8 mouse cellular contexts compared by ENCODE assay signal in genomic region chr11:75487496-75487895, GRCm38 (mm10). TPM values are rescaled to one million over a fixed set of nuclear protein-coding genes. Genes with fewer than 3 reads are reported as not detected.
DNase-seq lines count a peak whose midpoint lies in the region; ATAC-seq and TF ChIP-seq lines count a peak whose summit lies in the region.

No protein-coding gene starts in this region.

- no peak for DNase-seq in heart, postnatal 10 days
- DNase-seq in forebrain, embryonic 14.5 days (ENCODE audit: low spot score) = no peak
- no peak for DNase-seq in adrenal gland, adult 2 months
- DNase-seq in cerebellum, adult 9-10 months = no peak

- no peak for TF ChIP-seq CTCF in C2C12 (IDR thresholded peaks at IDR 0.05; ENCODE audit: control insufficient read depth, insufficient read depth, insufficient read length)

- WGBS in heart, embryonic 13.5 days = 28% methylated on average over 6 of the region's 6 CpGs
- WGBS in forebrain, embryonic 14.5 days = 49% methylated on average over 6 of the region's 6 CpGs
- 21% methylated on average over 6 of the region's 6 CpGs for WGBS in liver, embryonic 16.5 days (ENCODE audit: insufficient replicate concordance)

- no peak overlapping the region for H3K27ac ChIP-seq in heart, embryonic 13.5 days (replicated peaks)
- H3K27ac ChIP-seq in forebrain, embryonic 14.5 days (ENCODE audit: low read depth, low read length) = no peak overlapping the region
- no peak overlapping the region for H3K27ac ChIP-seq in liver, embryonic 16.5 days (ENCODE audit: low read length)

- H3K27me3 ChIP-seq in heart, embryonic 13.5 days (replicated peaks) = peaks cover 6% of the 10 kb centered on the region
- H3K27me3 ChIP-seq in C2C12 (ENCODE audit: control insufficient read depth, insufficient read depth, insufficient read length) = no peaks in the 10 kb centered on the region
- no peaks in the 10 kb centered on the region for H3K27me3 ChIP-seq in forebrain, embryonic 14.5 days (replicated peaks; ENCODE audit: control insufficient read depth, insufficient read depth, low read length)
- no peaks in the 10 kb centered on the region; the same call in none of the 2 replicates for H3K27me3 ChIP-seq in liver, embryonic 16.5 days (ENCODE audit: control insufficient read depth, insufficient read depth, low read depth, low read length)

- H3ac ChIP-seq in C2C12 (ENCODE audit: control insufficient read depth, insufficient read length, low read depth) = peak overlapping the region; percentile 83

- H3K79me3 ChIP-seq in C2C12 (ENCODE audit: low read depth) = peaks cover 32% of the 10 kb centered on the region

- peaks cover 13% of the 10 kb centered on the region for H3K4me1 ChIP-seq in heart, embryonic 13.5 days
- H3K4me1 ChIP-seq in forebrain, embryonic 14.5 days (ENCODE audit: control insufficient read depth, insufficient read depth, low read length) = peaks cover 8% of the 10 kb centered on the region
- peaks cover 12% of the 10 kb centered on the region for H3K4me1 ChIP-seq in liver, embryonic 16.5 days (ENCODE audit: control insufficient read depth, low read depth, low read length)

- peak overlapping the region; percentile 97 for H3K9ac ChIP-seq in heart, embryonic 13.5 days
- peak overlapping the region; percentile 92 for H3K9ac ChIP-seq in forebrain, embryonic 14.5 days (ENCODE audit: low read length)
- H3K9ac ChIP-seq in liver, embryonic 16.5 days (ENCODE audit: low read depth, low read length) = peak overlapping the region; percentile 93

- peaks cover 56% of the 10 kb centered on the region for H3K79me2 ChIP-seq in C2C12 (ENCODE audit: control insufficient read depth, insufficient read depth)

- ATAC-seq in heart, embryonic 13.5 days (ENCODE audit: extremely low read depth, insufficient number of reproducible peaks, low FRiP score, low TSS enrichment) = no peak
- no peak for ATAC-seq in forebrain, embryonic 14.5 days
- no peak for ATAC-seq in liver, embryonic 16.5 days (ENCODE audit: low read depth)
- no peak for ATAC-seq in megakaryocyte progenitor cell, adult 5-6 weeks (replicated peaks; ENCODE audit: poor library complexity)

- H3K9me3 ChIP-seq in heart, embryonic 13.5 days = no peaks in the 10 kb centered on the region
- no peaks in the 10 kb centered on the region for H3K9me3 ChIP-seq in forebrain, embryonic 14.5 days (replicated peaks; ENCODE audit: control insufficient read depth, low read length)
- H3K9me3 ChIP-seq in liver, embryonic 16.5 days (replicated peaks; ENCODE audit: control insufficient read depth, low read length) = no peaks in the 10 kb centered on the region

- peaks cover 46% of the 10 kb centered on the region for H3K36me3 ChIP-seq in heart, embryonic 13.5 days
- H3K36me3 ChIP-seq in C2C12 (ENCODE audit: control insufficient read depth, insufficient read depth) = peaks cover 47% of the 10 kb centered on the region
- H3K36me3 ChIP-seq in forebrain, embryonic 14.5 days (ENCODE audit: control insufficient read depth, insufficient read depth, low read length) = peaks cover 33% of the 10 kb centered on the region
- H3K36me3 ChIP-seq in liver, embryonic 16.5 days (ENCODE audit: control insufficient read depth, insufficient read depth) = peaks cover 29% of the 10 kb centered on the region

- H3K4me2 ChIP-seq in heart, embryonic 13.5 days = peak overlapping the region; percentile 96
- H3K4me2 ChIP-seq in forebrain, embryonic 14.5 days (ENCODE audit: low read length) = peak overlapping the region; percentile 96
- peak overlapping the region; percentile 91 for H3K4me2 ChIP-seq in liver, embryonic 16.5 days (ENCODE audit: low read depth, low read length)

- peak overlapping the region; percentile 89 for H3K4me3 ChIP-seq in heart, embryonic 13.5 days
- H3K4me3 ChIP-seq in C2C12 (ENCODE audit: insufficient read depth, poor library complexity, severe bottlenecking) = peak overlapping the region; percentile 92
- H3K4me3 ChIP-seq in forebrain, embryonic 14.5 days (ENCODE audit: low read depth, low read length) = peak overlapping the region; percentile 98
- peak overlapping the region; percentile 91 for H3K4me3 ChIP-seq in liver, embryonic 16.5 days (ENCODE audit: low read depth, low read length)

- intact Hi-C loops in heart, postnatal 10 days (cut with DNase I) = no loop called here

TF ChIP-seq in C2C12, 6 proteins besides CTCF, POLR2A, EP300 and RAD21:
- no peak for TF ChIP-seq USF1 (IDR thresholded peaks at IDR 0.05; ENCODE audit: low read depth)
- no peak for TF ChIP-seq CEBPB (IDR thresholded peaks at IDR 0.05; ENCODE audit: low read depth)
- TF ChIP-seq MYOG (IDR thresholded peaks at IDR 0.05; ENCODE audit: control insufficient read depth, extremely low read depth, insufficient read length) = no peak
- no peak for TF ChIP-seq MYOD1 (IDR thresholded peaks at IDR 0.05; ENCODE audit: control insufficient read depth, insufficient read length, low read depth)
- no peak for TF ChIP-seq MAX (IDR thresholded peaks at IDR 0.05)
- TF ChIP-seq FOSL1 (IDR thresholded peaks at IDR 0.05; ENCODE audit: insufficient read depth, low read length, poor library complexity, severe bottlenecking) = no peak

RNA-seq across cellular contexts. Expression of gene Prpf8, which starts 0.9 kb away (rescaled TPM):
- polyA plus RNA-seq in heart, embryonic 13.5 days (2015; fragmentation: Nextera tagmentation; extraction: Ambion mirVana) = 31.6 and 32.1 TPM in 2 replicates
- 100 to 1,000 TPM; 103 to 109 TPM for total RNA-seq in heart, postnatal 10 days (2021)
- polyA plus RNA-seq in C2C12 (2012; fragmentation: generic; extraction: Trizol) = 104 TPM
- 67.0 and 73.1 TPM in 2 replicates for polyA plus RNA-seq in forebrain, embryonic 14.5 days (2014; fragmentation: Nextera tagmentation; extraction: Ambion mirVana)
- polyA plus RNA-seq in liver, embryonic 16.5 days (2015; fragmentation: Nextera tagmentation; extraction: Ambion mirVana) = 24.1 and 25.3 TPM in 2 replicates
- 147 and 148 TPM in 2 replicates for total RNA-seq in megakaryocyte progenitor cell, adult 5-6 weeks (2015)
- 93.5 and 107 TPM in 2 replicates for total RNA-seq in megakaryocyte progenitor cell, adult 5-6 weeks (2017)
- 100 to 1,000 TPM; 132 to 162 TPM for total RNA-seq in adrenal gland, adult 2 months (2021)
- polyA plus RNA-seq in adrenal gland, adult 2 months (2012; rRNA removed) = 43.2 and 58.6 TPM in 2 replicates

RNA-seq across cellular contexts. Expression of gene Rilp, which starts 22.4 kb away (rescaled TPM):
- 3.4 TPM in 2 replicates for polyA plus RNA-seq in heart, embryonic 13.5 days (2015; fragmentation: Nextera tagmentation; extraction: Ambion mirVana)
- total RNA-seq in heart, postnatal 10 days (2021) = 10 to 100 TPM; 32.2 to 34.5 TPM
- polyA plus RNA-seq in C2C12 (2012; fragmentation: generic; extraction: Trizol) = 3.2 TPM
- polyA plus RNA-seq in forebrain, embryonic 14.5 days (2014; fragmentation: Nextera tagmentation; extraction: Ambion mirVana) = 0.77 and 0.86 TPM in 2 replicates
- polyA plus RNA-seq in liver, embryonic 16.5 days (2015; fragmentation: Nextera tagmentation; extraction: Ambion mirVana) = 3.8 and 4.7 TPM in 2 replicates
- total RNA-seq in megakaryocyte progenitor cell, adult 5-6 weeks (2015) = 0.64 TPM in 1 of 2 replicates, not detected in the other
- 0.24 TPM in 1 of 2 replicates, not detected in the other for total RNA-seq in megakaryocyte progenitor cell, adult 5-6 weeks (2017)
- total RNA-seq in adrenal gland, adult 2 months (2021) = 10 to 100 TPM; 12.1 to 13.2 TPM
- polyA plus RNA-seq in adrenal gland, adult 2 months (2012; rRNA removed) = 8.8 and 10.0 TPM in 2 replicates

RNA-seq across cellular contexts. Expression of gene Scarf1, which starts 25.8 kb away (rescaled TPM):
- 12.9 and 13.2 TPM in 2 replicates for polyA plus RNA-seq in heart, embryonic 13.5 days (2015; fragmentation: Nextera tagmentation; extraction: Ambion mirVana)
- 10 to 100 TPM; 15.9 to 17.8 TPM for total RNA-seq in heart, postnatal 10 days (2021)
- 0.11 TPM for polyA plus RNA-seq in C2C12 (2012; fragmentation: generic; extraction: Trizol)
- polyA plus RNA-seq in forebrain, embryonic 14.5 days (2014; fragmentation: Nextera tagmentation; extraction: Ambion mirVana) = 2.7 and 3.4 TPM in 2 replicates
- 2.5 and 3.4 TPM in 2 replicates for polyA plus RNA-seq in liver, embryonic 16.5 days (2015; fragmentation: Nextera tagmentation; extraction: Ambion mirVana)
- total RNA-seq in megakaryocyte progenitor cell, adult 5-6 weeks (2015) = 1.7 and 3.0 TPM in 2 replicates
- 2.4 and 3.7 TPM in 2 replicates for total RNA-seq in megakaryocyte progenitor cell, adult 5-6 weeks (2017)
- 1 to 10 TPM; 7.5 to 7.8 TPM for total RNA-seq in adrenal gland, adult 2 months (2021)
- polyA plus RNA-seq in adrenal gland, adult 2 months (2012; rRNA removed) = 27.4 and 33.5 TPM in 2 replicates

RNA-seq across cellular contexts. Expression of gene Tlcd2, which starts 26.0 kb away (rescaled TPM):
- 11.4 and 13.5 TPM in 2 replicates for polyA plus RNA-seq in heart, embryonic 13.5 days (2015; fragmentation: Nextera tagmentation; extraction: Ambion mirVana)
- 1 to 10 TPM; 8.1 to 9.3 TPM for total RNA-seq in heart, postnatal 10 days (2021)
- 1.5 TPM for polyA plus RNA-seq in C2C12 (2012; fragmentation: generic; extraction: Trizol)
- 0.94 and 1.3 TPM in 2 replicates for polyA plus RNA-seq in forebrain, embryonic 14.5 days (2014; fragmentation: Nextera tagmentation; extraction: Ambion mirVana)
- 19.6 and 20.4 TPM in 2 replicates for polyA plus RNA-seq in liver, embryonic 16.5 days (2015; fragmentation: Nextera tagmentation; extraction: Ambion mirVana)
- 16.3 and 16.5 TPM in 2 replicates for total RNA-seq in megakaryocyte progenitor cell, adult 5-6 weeks (2015)
- total RNA-seq in megakaryocyte progenitor cell, adult 5-6 weeks (2017) = 17.9 and 28.3 TPM in 2 replicates
- total RNA-seq in adrenal gland, adult 2 months (2021) = 1 to 10 TPM; 7.6 to 9.7 TPM
- polyA plus RNA-seq in adrenal gland, adult 2 months (2012; rRNA removed) = 22.2 and 27.3 TPM in 2 replicates

RNA-seq across cellular contexts. Expression of gene Wdr81, which starts 33.0 kb away (rescaled TPM):
- polyA plus RNA-seq in heart, embryonic 13.5 days (2015; fragmentation: Nextera tagmentation; extraction: Ambion mirVana) = 3.7 and 3.8 TPM in 2 replicates
- total RNA-seq in heart, postnatal 10 days (2021) = 1 to 10 TPM; 7.8 to 8.3 TPM
- 21.6 TPM for polyA plus RNA-seq in C2C12 (2012; fragmentation: generic; extraction: Trizol)
- polyA plus RNA-seq in forebrain, embryonic 14.5 days (2014; fragmentation: Nextera tagmentation; extraction: Ambion mirVana) = 4.9 and 6.9 TPM in 2 replicates
- polyA plus RNA-seq in liver, embryonic 16.5 days (2015; fragmentation: Nextera tagmentation; extraction: Ambion mirVana) = 22.6 and 24.9 TPM in 2 replicates
- total RNA-seq in megakaryocyte progenitor cell, adult 5-6 weeks (2015) = 7.1 and 8.0 TPM in 2 replicates
- 5.7 and 8.0 TPM in 2 replicates for total RNA-seq in megakaryocyte progenitor cell, adult 5-6 weeks (2017)
- total RNA-seq in adrenal gland, adult 2 months (2021) = 10 to 100 TPM; 15.5 to 15.6 TPM
- polyA plus RNA-seq in adrenal gland, adult 2 months (2012; rRNA removed) = 28.2 and 34.1 TPM in 2 replicates
